Mouse (Mus musculus) liver, postnatal 0 days (tissue): ENCODE data around the gene Vtn. TPM values are rescaled to one million over a fixed set of nuclear protein-coding genes. Genes with fewer than 3 reads are reported as not detected.
A peak's percentile ranks its signal among the peaks of the same experiment; 100 is the strongest.

Experiments used
- ATAC-seq: fragments of 200-750 bp; cut with Nextera tagmentation; 2 replicates; pipeline ENCODE4 v1.8.0; 2017; ENCODE audit warnings: mild to moderate bottlenecking, moderate library complexity
- DNase-seq: peaks from one replicate; pipeline ENCODE4 v3.0.0-alpha.2; 2016
- H3K27ac ChIP-seq: fragments of 300-500 bp; sonication (generic); 2 replicates; pipeline ENCODE4 v1.5.1; 2014; ENCODE audit warnings: antibody characterized with exemption, moderate library complexity, mild to moderate bottlenecking, low read depth
- H3K27me3 ChIP-seq: fragments of 300-500 bp; sonication (generic); 2 replicates; pipeline ENCODE4 v1.6.1; 2014; ENCODE audit warnings: low read length, control low read depth, mixed read lengths; ENCODE audit not compliant: insufficient read depth
- H3K36me3 ChIP-seq: fragments of 300-500 bp; sonication (generic); replicated peaks from 2 replicates; pipeline ENCODE4 v1.6.1; 2014; ENCODE audit warnings: mild to moderate bottlenecking, control low read depth, low read length, moderate library complexity, mixed read lengths; ENCODE audit not compliant: insufficient read depth
- H3K4me1 ChIP-seq: fragments of 300-500 bp; sonication (generic); 2 replicates; pipeline ENCODE4 v1.6.1; 2014; ENCODE audit warnings: antibody characterized with exemption, mild to moderate bottlenecking, control low read depth; ENCODE audit not compliant: insufficient read depth
- H3K4me2 ChIP-seq: fragments of 300-500 bp; sonication (generic); 2 replicates; pipeline ENCODE4 v1.6.1; 2014; ENCODE audit warnings: low read depth, mild to moderate bottlenecking, low read length, moderate library complexity, mixed read lengths
- H3K4me3 ChIP-seq: fragments of 300-500 bp; sonication (generic); 2 replicates; pipeline ENCODE4 v1.5.1; 2014; ENCODE audit warnings: low read depth, low read length
- H3K9ac ChIP-seq: fragments of 300-500 bp; sonication (generic); replicated peaks from 2 replicates; pipeline ENCODE4 v1.6.1; 2014; ENCODE audit warnings: mild to moderate bottlenecking, moderate library complexity
- H3K9me3 ChIP-seq: fragments of 300-500 bp; sonication (generic); 2 replicates; pipeline ENCODE4 v1.6.1; 2016; ENCODE audit warnings: mild to moderate bottlenecking, control low read depth, low read length, mixed read lengths
- CTCF ChIP-seq: sonication (generic); IDR thresholded peaks from 2 replicates; pipeline ENCODE4 v1.5.1; 2016; ENCODE audit warnings: antibody characterized with exemption, low read depth
- EP300 ChIP-seq: IDR thresholded peaks from 2 replicates; pipeline ENCODE4 v1.6.1; 2016; ENCODE audit warnings: antibody characterized with exemption, low read depth, mild to moderate bottlenecking
- WGBS: fragments of 180-500 bp; shearing (Covaris S2); extraction: QIAGEN DNeasy Blood & Tissue Kit; methylation state at CpG from one replicate; pipeline ENCODE4 v1.1.7; 2014; ENCODE audit not compliant: insufficient replicate concordance; 5-methylcytosine and 5-hydroxymethylcytosine counted together
- polyA plus RNA-seq: library from polyadenylated mRNA; unstranded; fragments of >200 nt; fragmentation: Nextera tagmentation; extraction: Ambion mirVana; gene quantifications from 2 replicates; pipeline ENCODE4 v1.2.1, GENCODE M21; 2015

The Vtn gene
- polyA plus RNA-seq, 1 experiment from 2014 or later, result 2,013 TPM

GRCm38 (mm10) chr11:78502909-78503650 lies 4.2 kb downstream of the Vtn start, which contains the start of gene Sebox:
Gene Sebox (plus strand): TSS chr11:78503447.
- WGBS, result 65% methylated on average over 7 of the region's 7 CpGs
- peaks cover 11% of the 10 kb centered on the region for H3K36me3 ChIP-seq
- H3K27me3 ChIP-seq, result no peaks in the 10 kb centered on the region
- no peak within 1 kb of the TSS for H3K4me2 ChIP-seq
- DNase-seq, result no peak
- no peaks in the 10 kb centered on the region for H3K9me3 ChIP-seq
- TF ChIP-seq CTCF, result no peak
- no peak for TF ChIP-seq EP300
- no peak within 1 kb of the TSS for H3K9ac ChIP-seq
- H3K4me3 ChIP-seq, result no peak within 1 kb of the TSS
- H3K27ac ChIP-seq, result no peak within 1 kb of the TSS
- no peak for ATAC-seq
- H3K4me1 ChIP-seq, result peaks cover 9% of the 10 kb centered on the region

GRCm38 (mm10) chr11:78505430-78505829 lies 6.5 kb downstream of the Vtn start:
- H3K4me1 ChIP-seq, result peaks cover 6% of the 10 kb centered on the region; the same call in 1 of the 2 replicates
- no peak overlapping the region for H3K27ac ChIP-seq
- H3K9ac ChIP-seq, result no peak overlapping the region
- H3K9me3 ChIP-seq, result no peaks in the 10 kb centered on the region
- H3K4me3 ChIP-seq, result no peak overlapping the region
- no peaks in the 10 kb centered on the region for H3K27me3 ChIP-seq
- WGBS, result 68% methylated on average over 3 of the region's 3 CpGs
- TF ChIP-seq CTCF (no peak), EP300 (no peak)
- ATAC-seq (no peak), DNase-seq (no peak)
- H3K36me3 ChIP-seq, result peaks cover 26% of the 10 kb centered on the region
- no peak overlapping the region for H3K4me2 ChIP-seq

GRCm38 (mm10) chr11:78509148-78509547 lies 10.3 kb downstream of the Vtn start:
- Histone ChIP-seq H3K9ac (no peak overlapping the region), H3K4me1 (peaks cover 27% of the 10 kb centered on the region), H3K27me3 (no peaks in the 10 kb centered on the region), H3K27ac (no peak overlapping the region), H3K4me3 (no peak overlapping the region), H3K36me3 (peaks cover 29% of the 10 kb centered on the region), H3K4me2 (no peak overlapping the region), H3K9me3 (no peaks in the 10 kb centered on the region)
- TF ChIP-seq CTCF, result peak; percentile 64
- no peak for TF ChIP-seq EP300
- 70% methylated on average over 5 of the region's 5 CpGs for WGBS
- ATAC-seq (no peak), DNase-seq (no peak)

GRCm38 (mm10) chr11:78512025-78512957 lies 13.4 kb downstream of the Vtn start, which contains the start of the genes Tmem199 and Poldip2:
Gene Tmem199 (minus strand): TSS chr11:78512172.
Gene Poldip2 (plus strand): TSS chr11:78512193.
- Histone ChIP-seq H3K36me3 (peaks cover 39% of the 10 kb centered on the region), H3K9ac (peak within 1 kb of the TSS; percentile 96), H3K4me1 (peaks cover 27% of the 10 kb centered on the region), H3K4me3 (peak within 1 kb of the TSS; percentile 94), H3K4me2 (peak within 1 kb of the TSS; percentile 94), H3K27ac (peak within 1 kb of the TSS; percentile 92), H3K9me3 (no peaks in the 10 kb centered on the region), H3K27me3 (no peaks in the 10 kb centered on the region)
- TF ChIP-seq CTCF (no peak), EP300 (no peak)
- under 1% methylated on average over 59 of the region's 67 CpGs for WGBS
- DNase-seq (peak; percentile 94), ATAC-seq (peak; percentile 98)

GRCm38 (mm10) chr11:78513106-78513790 lies 14.4 kb downstream of the Vtn start:
- Histone ChIP-seq H3K9me3 (no peaks in the 10 kb centered on the region), H3K4me2 (peak overlapping the region; percentile 94), H3K36me3 (peaks cover 38% of the 10 kb centered on the region), H3K9ac (peak overlapping the region; percentile 96), H3K27me3 (no peaks in the 10 kb centered on the region), H3K4me3 (peak overlapping the region; percentile 94), H3K4me1 (peaks cover 27% of the 10 kb centered on the region), H3K27ac (0 out of 2 replicates have a peak overlapping the region, but pooled peaks have one; percentile 7)
- no peak for ATAC-seq
- no peak for DNase-seq
- 78% methylated on average over 3 of the region's 3 CpGs for WGBS
- TF ChIP-seq CTCF (no peak), EP300 (no peak)
